Mouse (Mus musculus): ENCODE data around the gene Gm21974.
A peak's percentile ranks its signal among the peaks of the same experiment; 100 is the strongest.
"Not testable (repeated sequence)": the region's sequence is repeated elsewhere in the genome, so short reads cannot be mapped to it uniquely, and the experiment has no call there.

Gm21974 gene

GRCm38 (mm10) chr7:127876467-127877348 is 18.5 kb downstream of the Gm21974 start, which contains the start of gene Zfp668:
Zfp668 (minus strand) TSS chr7:127876828.
- DNase-seq (ENCODE audit: low read depth in 2 of 2, low spot score in 2 of 2): peak; percentile 87 to 92

DNA sequence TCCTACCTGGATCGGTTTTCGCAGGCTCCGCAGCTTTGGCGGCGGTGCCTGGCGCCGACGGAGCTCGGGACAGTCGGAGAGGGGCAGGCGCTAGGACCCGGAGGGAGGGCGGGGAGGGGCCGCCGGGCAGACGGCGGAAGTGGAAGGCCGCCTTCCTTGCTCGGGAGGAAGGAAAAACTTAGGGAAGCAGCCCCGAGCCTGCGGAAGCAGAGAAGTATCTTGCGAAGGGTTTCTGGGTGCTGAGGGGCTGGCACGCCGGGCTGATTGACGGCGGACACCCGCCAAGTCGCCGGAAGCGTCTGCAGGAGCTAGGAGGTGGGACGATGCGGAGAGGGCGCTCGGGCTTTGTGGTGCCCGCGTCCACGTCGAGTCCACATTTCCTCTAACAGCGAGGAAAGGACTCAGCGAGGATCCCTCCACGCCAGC is 19.2 kb downstream of the Gm21974 start, which contains the start of gene Zfp646:
TSS of gene Zfp646 (plus strand) at position 181 of the 426 bp plus-strand sequence.
- DNase-seq (ENCODE audit: low read depth in 2 of 2, low spot score in 2 of 2): peak; percentile 61 to 66

GRCm38 (mm10) chr7:127875627-127876001 is 19.6 kb downstream of the Gm21974 start:
- DNase-seq (ENCODE audit: low read depth in 2 of 2, low spot score in 2 of 2): peak; percentile 64 to 78

- DNase-seq (ENCODE audit: low read depth in 2 of 2, low spot score in 2 of 2): no peak
Measured at GRCm38 (mm10) chr7:127874812-127875626, 20.2 kb downstream of the Gm21974 start.

DNA sequence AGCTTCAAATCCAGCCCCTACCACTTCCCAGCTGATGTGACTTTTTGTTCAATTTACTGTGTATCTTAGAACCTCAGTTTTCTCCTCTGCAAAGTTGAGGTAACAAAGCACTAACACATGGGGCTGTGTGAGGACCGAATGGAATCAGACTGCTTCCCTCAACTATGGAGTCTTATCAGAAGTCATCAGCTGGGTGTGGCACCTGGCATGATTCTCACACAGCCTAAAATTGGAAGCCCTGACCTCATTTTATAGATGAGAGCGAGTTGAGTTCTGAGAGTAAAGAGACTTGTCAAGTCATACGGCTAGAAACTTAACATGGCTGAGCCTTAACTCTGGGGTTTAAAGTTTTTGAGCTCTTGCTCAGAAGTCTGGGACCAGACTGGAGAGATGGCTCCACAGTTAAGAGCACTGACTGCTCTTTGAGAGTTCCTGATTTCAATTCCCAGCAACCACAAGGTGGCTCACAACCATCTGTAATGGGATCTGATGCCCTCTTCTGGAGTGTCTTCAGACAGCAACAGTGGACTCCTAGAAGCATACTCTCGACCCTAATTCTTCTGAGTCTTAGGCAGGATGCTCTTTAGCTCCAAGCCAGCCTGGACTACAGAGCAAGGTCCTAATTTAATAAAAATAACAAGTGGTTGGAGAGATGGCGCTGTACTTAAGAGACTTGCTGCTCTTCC is 25.0 kb downstream of the Gm21974 start:
- no peak for DNase-seq (ENCODE audit: low read depth in 2 of 2, low spot score in 2 of 2)

DNA sequence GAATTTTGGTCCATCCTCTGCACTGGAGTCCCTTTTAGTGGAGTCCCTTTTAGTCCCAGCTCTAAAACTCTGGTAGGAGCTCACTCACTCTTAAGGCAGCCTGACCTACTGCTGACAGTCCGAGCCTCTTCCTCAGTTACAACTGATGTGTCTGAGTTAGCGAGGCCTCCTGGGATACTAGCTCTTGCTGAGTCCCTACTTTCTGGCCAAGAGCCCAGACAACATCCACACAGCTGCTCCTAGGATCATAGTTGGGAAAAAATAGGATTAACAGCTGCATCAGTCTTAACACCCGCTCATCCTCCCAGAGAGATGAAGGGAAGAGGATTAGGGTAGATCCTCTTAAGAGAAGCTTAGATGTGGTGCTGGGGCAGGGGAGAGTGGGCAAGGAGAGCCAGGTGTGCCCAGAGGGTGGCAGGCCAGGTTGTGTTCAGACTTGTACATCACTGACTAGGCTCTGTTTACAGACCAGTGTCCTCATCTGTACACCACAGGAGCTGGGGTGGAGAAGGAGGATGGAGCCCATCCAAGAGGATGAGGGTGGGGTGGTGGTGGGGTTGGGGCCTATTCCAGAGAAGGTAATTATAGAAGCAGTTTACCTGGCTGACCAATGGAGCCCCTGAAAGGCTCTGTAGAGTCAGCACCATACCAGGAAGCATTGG is 26.0 kb downstream of the Gm21974 start:
- no peak for DNase-seq (ENCODE audit: low read depth in 2 of 2, low spot score in 2 of 2)

- no peak for DNase-seq (ENCODE audit: low read depth in 2 of 2, low spot score in 2 of 2)
Measured at GRCm38 (mm10) chr7:127867641-127868040, 27.6 kb downstream of the Gm21974 start.

DNA sequence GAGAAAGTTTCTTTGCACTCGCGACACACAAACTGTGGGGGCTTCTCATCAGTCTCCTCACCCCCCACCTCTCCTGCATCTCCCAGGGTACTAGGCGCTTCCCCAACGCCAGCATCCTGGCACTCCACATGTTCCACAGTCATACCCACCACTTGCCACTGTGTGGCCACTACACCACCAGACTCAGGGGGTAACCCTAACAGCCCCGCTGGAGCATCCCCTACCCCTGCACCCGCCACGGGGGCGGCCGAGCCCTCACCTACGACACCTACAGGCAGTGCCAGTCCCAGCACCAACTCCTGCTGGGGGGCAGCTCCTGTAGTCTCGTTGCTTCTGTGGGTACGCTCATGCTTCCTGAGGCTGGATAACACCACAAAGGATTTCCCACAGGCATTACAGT is 28.8 kb downstream of the Gm21974 start:
- no peak for DNase-seq (ENCODE audit: low read depth in 2 of 2, low spot score in 2 of 2)

DNA sequence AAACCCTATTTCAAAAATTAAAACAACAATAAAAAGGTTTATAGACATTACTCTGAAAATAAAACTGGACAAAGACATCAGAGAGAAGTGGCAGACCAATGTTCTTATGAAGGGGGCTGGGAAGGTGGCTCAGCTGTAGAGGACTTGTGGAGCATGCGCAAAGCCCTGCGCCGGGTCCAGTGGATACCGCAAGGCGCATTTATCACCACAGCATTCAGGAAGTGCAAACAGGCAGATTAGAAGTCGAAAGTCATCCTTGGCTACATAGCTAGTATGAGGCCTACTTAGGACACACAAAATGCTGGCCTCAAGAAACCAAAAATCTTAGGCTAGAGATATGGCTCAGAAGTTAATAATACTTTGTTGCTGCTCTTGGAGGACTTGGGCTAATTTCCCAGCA is 37.0 kb downstream of the Gm21974 start:
- no peak for DNase-seq (ENCODE audit: low read depth in 2 of 2, low spot score in 2 of 2)

GRCm38 (mm10) chr7:127850906-127851305 is 44.3 kb downstream of the Gm21974 start:
- no peak for DNase-seq (ENCODE audit: low read depth in 2 of 2, low spot score in 2 of 2)

- DNase-seq (ENCODE audit: low read depth in 2 of 2, low spot score in 2 of 2): no peak
Measured at GRCm38 (mm10) chr7:127849973-127850875, 45.0 kb downstream of the Gm21974 start.

DNA sequence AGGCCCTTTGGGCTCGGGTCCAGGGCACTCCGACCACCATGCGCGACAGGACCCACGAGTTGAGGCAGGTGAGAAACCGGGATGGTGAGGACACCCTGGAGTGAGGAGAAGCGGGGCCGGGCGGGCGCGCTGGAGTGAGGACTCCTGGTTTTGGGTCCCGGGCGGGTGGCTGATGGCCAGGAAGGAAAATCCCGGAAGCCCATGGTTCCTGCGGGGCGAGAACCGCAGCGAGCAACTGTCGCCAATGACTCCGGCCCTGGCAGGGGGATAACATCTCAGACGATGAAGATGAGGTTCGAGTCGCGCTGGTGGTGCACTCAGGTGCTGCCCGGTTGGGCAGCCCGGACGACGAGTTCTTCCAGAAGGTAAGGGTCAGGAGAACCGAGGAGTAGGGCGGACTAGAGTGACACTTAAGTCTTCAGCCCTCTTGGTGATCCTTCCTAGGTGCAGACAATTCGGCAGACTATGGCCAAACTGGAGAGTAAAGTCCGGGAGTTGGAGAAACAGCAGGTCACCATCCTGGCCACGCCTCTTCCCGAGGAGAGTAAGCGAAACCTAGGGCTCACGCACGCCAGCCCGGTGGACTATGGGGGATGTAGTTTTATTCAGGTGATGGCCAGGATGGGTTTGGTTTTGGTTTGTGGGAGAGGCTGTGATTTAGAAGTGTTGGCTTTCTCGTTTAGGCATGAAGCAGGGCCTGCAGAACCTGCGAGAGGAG is 53.1 kb downstream of the Gm21974 start:
- peak; percentile 64 to 74 for DNase-seq (ENCODE audit: low read depth in 2 of 2, low spot score in 2 of 2)

- peak; percentile 87 to 89 for DNase-seq (ENCODE audit: low read depth in 2 of 2, low spot score in 2 of 2)
Measured at GRCm38 (mm10) chr7:127841340-127842000, 53.8 kb downstream of the Gm21974 start.

- DNase-seq (ENCODE audit: low read depth in 2 of 2, low spot score in 2 of 2): peak; percentile 47 to 57
Measured at GRCm38 (mm10) chr7:127840886-127841285, 54.4 kb downstream of the Gm21974 start.

DNA sequence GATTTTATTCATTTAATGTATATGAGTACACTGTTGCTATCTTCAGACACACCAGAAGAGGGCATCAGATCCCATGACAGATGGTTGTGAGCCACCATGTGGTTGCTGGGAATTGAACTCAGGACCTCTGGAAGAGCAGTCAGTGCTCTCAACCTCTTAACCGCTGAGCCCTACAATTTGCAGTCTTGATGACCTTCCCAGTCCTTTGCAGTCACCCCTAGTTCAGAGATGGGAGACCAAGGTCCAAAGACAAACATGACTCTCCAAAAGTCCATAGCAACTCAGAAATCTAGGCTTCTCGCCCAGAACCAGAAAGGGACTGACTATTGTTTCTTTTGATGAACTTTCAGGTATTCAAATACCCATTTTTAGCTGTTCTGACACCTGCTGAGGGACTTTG is 55.2 kb downstream of the Gm21974 start:
- not testable (repeated sequence) for DNase-seq (ENCODE audit: low read depth in 2 of 2, low spot score in 2 of 2)

DNA sequence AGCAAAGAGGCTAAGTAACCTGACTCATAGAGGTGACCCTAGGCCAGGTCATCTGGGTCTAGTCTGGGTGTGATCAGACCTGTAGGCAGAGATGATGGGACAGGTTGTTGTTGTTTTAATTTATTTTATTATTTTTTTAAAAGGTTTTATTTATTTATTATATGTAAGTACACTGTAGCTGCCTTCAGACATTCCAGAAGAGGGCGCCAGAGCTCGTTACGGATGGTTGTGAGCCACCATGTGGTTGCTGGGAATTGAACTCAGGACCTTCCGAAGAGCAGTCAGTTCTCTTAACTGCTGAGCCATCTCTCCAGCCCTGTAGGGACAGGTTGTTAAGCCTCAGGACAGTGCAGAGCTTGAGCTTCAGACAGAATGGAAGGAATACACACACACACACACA is 57.4 kb downstream of the Gm21974 start:
- DNase-seq (ENCODE audit: low read depth in 2 of 2, low spot score in 2 of 2): not testable (repeated sequence)

GRCm38 (mm10) chr7:127837473-127837872 is 57.8 kb downstream of the Gm21974 start:
- DNase-seq (ENCODE audit: low read depth in 2 of 2, low spot score in 2 of 2): no peak

Data from CD8-positive naive resting alpha-beta T cell, adult 2 months (primary cell).